Mouse (Mus musculus) spleen, postnatal 10 days (tissue): Measurements from ENCODE around the gene Slc22a23.

ENCODE experiments used
- DNase-seq, 2 experiments: peaks; one replicate each; pipeline ENCODE4 v3.0.0; 2021 to 2022; ENCODE audit warnings: low spot score in 2 of 2

The Slc22a23 gene

GRCm38 (mm10) chr13:34301585-34301984 lies 43.4 kb downstream of the Slc22a23 start:
- DNase-seq = no peak

GRCm38 (mm10) chr13:34299351-34300333 lies 45.3 kb downstream of the Slc22a23 start:
- DNase-seq = peak in 1 of 2 experiments; percentile 38

DNA sequence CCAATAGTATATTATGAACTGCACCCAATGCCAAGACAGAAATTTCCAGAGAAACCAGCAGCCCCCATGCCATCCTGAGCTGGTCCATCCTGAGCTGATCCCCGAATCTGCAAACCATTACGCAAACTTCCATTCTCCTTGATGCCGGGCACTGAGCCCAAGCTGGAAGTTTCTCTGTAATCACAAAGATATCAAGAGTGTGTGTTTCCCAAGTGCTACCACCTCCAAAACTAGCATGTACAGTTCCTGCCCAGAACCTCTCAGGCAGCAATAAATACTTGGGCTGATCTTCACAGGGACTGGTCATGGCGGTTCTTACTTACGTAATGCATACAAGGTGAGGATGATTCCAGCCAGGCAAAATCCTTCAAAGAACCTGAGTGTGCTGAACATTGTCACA lies 46.3 kb downstream of the Slc22a23 start:
- DNase-seq = no peak

DNA sequence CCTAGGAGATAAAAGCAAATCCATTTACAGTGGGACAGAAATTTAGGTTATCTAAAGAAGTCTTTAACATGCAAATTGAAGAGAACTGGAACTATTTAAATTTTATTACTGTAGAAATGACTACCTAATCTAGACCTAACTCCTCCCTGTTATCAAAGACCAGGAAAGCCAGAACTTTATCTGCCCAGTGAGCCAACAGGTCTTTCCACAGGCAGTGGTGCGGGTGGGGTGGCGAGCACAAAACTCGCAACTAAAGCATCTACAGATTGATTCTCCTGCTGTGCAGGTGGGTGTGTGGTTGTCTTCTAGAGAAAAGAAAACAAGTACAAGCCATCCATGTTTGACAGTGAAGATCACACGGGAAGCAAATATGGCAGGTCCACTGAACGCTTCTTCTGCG lies 46.9 kb downstream of the Slc22a23 start:
- DNase-seq = no peak

DNA sequence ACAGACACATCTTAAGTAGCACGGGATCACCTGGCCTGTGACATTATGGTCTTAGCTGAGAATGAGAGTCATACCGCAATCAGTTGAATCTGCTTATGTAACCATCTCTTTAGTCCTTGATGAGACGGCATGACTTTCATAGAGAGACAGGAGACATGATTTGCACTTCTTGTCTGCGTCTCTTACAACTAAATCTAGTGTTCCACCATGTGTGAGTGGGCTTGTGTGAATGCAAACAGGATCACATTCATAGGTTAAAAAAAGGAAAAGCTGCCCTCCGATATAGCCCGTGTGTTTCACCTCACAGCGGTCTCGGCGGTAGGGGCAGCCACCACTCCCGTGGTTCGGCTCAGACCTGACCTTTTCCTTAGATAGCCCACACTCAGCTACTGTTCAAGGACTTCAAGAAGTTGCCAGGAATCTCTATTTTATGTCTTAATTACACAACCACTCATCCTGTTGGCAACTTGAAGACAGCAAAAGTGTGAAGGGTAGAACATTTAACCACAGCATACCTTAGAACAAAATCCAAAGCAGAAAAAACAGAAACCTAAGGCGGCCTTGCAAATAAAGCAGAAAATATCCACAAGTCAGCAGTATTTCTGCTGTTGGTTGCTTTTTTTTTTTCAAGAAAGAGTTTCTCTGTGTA lies 49.1 kb downstream of the Slc22a23 start:
- no peak for DNase-seq

GRCm38 (mm10) chr13:34294212-34294611 lies 50.8 kb downstream of the Slc22a23 start:
- no peak for DNase-seq

- no peak for DNase-seq
These were observed 52.9 kb downstream of the Slc22a23 start for GRCm38 (mm10) chr13:34292042-34292441.

DNA sequence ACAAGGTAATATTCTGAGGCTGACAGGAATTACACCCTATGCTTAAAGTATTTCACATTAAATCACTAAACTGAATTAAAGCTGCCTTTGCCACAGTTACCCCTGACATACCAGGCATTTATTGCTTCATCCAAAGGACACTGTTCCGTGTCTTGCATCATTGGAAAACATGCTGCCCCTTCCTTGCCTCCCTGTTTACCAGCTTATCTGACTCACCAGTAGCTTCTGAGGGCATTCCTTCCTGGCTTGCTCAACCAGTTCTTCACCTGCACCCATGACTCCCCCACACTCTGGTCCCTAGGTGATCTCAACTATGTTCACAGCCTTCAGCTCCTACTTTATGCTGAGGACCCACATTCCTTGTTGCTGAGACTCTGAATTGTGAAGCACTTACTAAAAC lies 54.6 kb downstream of the Slc22a23 start:
- no peak for DNase-seq

DNA sequence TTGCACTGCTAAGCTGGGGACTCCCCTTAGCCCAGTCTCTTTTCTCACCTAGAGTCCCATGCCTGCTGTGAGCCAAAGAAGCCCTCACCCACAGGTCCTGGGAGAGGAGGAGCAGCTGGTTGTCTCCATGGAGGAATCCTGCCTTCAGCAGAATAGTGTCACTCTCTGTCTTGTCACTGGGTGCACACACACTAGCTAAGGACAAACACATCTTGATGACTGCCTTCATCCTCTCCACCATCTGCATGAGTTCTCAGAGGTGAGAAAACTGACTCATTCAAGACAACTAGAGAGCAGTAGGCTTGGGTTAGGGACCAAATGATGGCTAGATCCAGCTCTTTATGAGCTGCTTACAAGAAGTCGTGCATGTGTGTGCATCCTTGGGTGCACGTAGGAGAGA lies 55.4 kb downstream of the Slc22a23 start:
- DNase-seq = no peak

DNA sequence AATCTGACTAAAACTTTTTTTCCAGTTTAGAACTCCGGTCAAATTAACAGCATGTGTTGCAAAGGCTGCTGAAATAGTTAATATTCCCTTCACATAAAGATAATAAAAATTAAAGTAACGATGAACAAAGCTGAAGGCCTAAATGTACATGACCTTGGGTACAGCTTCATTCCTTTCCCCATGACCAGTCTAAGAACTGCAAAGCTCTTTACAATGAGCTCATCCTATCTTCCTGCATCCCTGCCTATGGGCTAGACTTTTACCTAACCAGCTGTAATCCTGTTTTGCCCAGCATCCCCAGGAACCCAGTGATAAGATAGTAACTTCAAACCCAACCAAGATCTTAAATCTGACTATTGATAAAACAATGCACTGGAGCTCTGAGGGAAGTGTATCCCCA lies 56.9 kb downstream of the Slc22a23 start:
- DNase-seq = no peak

- DNase-seq = no peak
These were observed 57.3 kb downstream of the Slc22a23 start for GRCm38 (mm10) chr13:34287601-34288083.

- no peak for DNase-seq
These were observed 63.6 kb downstream of the Slc22a23 start for GRCm38 (mm10) chr13:34281360-34281759.

DNA sequence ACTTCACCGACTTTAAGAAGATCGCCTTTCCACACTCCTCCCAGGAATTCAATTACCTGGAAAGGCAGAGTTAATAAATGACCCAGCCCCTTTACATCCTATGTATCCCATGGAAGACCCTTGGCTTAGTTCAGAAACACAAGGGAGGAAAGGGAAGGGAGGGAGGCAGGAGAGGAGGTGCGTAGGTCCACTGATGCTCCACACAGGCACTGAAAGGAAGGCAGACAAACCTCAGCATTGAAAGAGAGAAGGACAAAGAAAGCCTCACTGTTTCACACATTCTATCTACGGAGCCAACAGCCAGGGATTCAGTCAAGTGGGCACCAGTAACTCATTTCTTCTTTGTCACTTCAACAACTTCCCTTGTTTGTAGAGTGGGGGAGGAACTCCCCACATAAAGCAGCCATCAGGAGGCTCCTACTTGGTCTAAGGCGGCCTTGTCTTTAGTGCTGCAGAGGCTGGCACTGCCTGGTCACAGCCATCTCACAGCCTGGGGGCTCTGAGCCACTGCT lies 66.2 kb downstream of the Slc22a23 start:
- no peak for DNase-seq

GRCm38 (mm10) chr13:34278288-34278701 lies 66.7 kb downstream of the Slc22a23 start:
- DNase-seq = no peak

DNA sequence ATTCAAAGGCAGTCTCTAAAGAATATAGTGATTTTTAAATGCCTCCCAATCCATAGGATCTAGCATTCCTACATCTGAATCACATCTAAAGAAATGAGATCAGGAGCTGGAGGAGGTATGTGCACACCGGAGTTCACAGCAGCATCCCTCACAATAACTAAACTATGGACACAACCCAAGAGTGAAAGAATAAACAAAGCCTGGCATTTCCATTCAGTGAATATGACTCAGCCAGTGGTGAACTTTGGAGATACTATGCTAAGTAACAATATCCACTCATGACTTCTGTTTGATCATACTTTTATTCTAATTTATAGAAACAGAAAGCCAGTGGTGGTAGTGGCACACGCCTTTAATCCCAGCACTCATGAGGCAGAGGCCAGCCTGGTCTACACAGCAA lies 67.4 kb downstream of the Slc22a23 start:
- DNase-seq = no peak

GRCm38 (mm10) chr13:34277001-34277400 lies 68.0 kb downstream of the Slc22a23 start:
- no peak for DNase-seq

DNA sequence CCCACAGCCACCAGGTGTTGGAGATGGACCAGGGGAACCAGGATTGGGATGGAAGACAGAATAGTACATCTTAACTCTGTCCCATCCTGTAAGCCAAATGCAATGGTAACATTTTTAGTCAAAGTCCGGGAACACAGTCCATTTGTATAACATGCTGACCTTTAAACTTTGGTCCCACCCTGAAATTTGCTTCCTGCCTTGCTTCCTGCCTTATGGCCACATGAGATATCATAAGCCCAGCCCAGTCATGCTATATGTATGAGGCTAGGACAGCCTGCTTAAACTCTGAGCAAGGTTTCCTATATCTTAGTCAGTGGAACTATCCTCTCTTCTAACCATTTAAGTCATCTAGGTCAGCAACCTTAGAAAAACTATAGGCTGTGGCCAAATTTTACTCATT lies 70.1 kb downstream of the Slc22a23 start:
- DNase-seq = no peak

GRCm38 (mm10) chr13:34274417-34274816 lies 70.6 kb downstream of the Slc22a23 start:
- no peak for DNase-seq

DNA sequence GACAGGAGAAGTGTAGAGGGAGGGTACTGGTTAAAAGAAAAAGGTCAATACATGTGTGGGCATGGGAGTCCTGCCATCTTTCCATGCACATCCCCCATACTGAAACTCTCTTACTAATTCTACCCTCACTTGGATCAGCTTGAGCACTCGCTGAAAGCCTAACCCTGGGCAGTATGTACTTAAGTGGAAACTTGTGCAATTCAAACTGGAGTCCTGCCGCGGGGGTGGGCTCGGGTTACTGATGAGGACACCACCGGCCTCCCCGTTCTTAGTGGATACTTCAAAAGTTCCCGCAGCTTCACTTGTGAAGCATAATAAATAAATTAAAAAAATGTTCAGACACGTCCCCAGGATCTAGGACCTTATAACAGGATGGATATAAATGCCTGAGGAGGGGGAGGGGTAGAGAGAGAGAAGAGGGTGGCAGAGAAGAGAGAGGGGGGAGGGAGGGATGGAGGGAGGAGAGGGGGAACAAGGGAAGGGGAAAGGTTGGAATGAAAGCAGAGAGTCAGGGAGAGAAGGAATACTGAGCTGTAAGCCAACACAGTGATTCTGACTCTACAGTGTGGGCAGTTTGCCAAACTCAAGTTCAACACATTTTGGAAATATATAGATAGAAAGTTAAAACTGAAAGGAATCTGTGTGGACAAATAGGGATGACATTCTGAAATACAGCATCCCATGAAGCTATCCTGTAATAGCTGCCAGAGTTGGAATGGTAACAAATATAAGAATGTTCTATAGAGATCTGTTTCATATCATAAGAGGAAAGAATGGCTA lies 72.5 kb downstream of the Slc22a23 start:
- DNase-seq = no peak

GRCm38 (mm10) chr13:34271665-34272064 lies 73.3 kb downstream of the Slc22a23 start:
- DNase-seq = peak in 1 of 2 experiments; percentile 42

DNA sequence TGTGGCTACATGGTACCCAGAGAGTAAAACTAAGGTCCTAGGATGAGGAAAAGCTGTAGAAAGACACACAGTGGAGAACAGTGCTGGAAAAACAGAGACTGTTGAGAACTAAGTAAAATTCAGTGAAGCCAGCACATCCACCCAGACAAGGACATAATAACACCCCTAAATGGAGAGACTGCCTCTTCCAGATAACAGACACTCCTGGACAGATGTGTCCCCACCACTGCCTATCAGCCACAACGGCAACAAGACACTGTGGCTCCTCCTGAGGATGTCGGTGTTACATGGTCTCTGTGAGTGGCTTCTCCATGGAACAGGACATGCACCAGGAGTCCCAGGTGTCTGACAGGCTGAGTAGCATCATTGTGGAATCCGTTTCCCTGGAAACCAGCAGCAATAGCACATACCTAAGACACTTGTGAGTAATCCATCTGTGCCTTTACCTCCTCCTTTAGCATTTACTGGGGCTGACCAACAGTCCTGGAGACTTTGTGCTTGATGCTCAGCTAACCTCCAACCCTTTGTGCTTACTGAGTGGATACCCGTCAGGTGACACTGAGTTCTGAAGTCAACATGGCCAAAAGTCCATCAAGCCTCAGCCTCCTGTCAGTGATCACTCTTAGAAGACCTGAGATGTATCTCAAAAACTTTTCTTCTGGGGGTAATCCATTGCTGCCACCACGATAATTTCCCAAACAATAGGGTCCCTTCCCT lies 73.9 kb downstream of the Slc22a23 start:
- DNase-seq = peak; percentile 40 to 41
